Mouse (Mus musculus): ENCODE measurements around the gene Cyp26b1.

The Cyp26b1 gene

DNA sequence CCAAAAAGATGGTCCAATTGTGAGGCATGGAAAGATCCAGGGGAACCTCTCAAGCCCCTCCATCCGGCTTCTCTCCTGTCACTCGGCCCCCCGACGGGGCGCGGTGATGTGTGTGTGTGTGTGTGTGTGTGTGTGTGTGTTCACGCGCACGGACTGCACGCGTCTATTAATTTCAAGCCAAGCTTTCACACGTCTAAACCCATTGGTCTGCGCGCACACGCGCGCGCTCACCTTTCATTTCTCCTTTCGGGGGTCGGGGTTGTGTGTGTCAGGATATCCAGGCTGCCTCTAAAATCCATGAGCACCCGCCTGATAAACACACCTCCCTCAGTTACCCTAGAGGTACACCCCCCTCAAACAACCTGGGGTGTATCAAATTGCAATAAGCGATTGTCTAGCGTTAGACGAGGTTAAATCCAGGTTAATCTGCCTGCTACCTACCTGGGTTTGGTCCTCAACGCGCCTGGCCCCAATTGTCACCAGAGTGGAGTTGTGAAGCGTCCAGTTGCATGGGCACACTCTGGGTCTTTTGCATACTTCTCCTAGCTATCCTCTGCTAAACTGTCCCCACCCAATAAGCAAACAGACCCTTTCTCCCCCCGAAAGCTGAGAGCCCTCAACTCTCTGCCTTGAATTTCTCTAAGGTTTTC, 7.0 kb downstream of the Cyp26b1 start:
- DNase-seq = peak; percentile 19

DNA sequence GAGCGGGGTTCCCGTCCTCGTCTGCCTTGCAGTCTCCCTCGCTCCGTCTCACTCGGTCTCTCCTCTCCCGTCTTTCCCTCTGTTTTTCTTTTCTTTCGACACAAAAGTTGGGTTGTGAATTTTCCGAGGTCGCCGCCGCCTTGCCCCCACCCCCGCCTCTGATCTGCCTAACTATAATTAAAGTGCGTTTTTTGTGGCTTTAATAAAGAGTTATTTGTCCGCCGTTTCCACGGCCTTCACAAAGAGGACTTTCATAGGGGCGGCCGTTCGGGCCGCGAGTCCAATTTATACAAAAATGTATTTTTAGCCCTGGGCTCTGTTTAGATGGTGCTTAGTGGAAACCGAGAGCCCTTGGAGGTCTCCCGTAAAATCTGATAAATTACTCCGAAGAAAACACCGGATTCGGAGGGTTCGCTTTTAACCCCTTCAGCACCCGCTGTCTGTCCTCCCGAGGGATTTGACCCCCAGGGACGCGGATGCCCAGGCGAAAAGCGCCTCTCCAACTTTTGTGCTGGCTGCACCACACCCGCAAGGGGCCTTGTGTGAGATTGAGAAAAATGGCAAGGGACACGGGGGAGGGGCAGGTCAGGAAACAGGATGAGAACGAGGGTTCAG, 7.9 kb downstream of the Cyp26b1 start:
- DNase-seq = peak; percentile 27

DNA sequence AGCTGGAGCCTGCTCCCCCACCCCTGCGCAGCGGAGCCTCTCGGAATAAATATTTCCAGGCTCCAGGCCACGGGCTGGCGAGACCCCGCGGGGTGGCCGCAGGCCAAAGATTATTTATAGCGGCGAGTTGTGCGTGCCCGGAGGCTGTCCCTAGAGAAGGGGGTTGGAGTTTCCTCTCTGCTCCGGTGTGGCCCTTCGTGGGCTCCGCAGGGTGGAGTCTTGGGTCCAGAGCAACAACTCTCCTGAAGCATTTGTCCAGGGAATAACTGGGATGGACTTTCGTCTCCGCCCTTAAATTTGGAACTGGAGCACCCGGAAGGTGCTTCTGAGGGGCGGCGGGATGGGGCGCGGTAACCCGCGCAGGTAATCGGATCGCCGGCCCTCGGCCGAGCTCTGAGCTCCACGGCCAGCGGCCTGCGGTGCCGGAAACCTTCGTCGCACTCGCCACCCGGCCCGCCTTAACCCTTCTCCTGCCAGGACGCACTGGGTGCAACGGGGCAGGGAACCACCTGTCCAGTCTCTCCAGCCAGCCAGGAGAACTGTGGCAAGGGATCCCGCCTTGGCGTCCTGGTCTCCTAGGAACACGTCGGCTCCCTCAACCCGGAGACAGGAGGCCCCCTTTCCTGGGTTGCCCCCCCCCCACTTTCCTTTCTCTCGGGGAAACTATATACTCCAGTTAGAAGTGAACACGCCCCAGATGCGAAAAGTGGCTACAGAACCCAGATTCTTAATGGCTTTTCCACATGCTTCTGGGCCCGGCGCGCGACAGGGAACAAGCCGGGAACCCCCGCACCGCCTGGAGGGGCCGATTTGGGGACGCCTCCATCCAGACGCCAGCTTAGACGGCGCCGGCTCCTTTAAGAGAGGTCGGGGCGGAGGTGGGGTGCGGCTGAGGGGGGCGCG, 8.7 kb downstream of the Cyp26b1 start:
- peak; percentile 34 for DNase-seq

DNA sequence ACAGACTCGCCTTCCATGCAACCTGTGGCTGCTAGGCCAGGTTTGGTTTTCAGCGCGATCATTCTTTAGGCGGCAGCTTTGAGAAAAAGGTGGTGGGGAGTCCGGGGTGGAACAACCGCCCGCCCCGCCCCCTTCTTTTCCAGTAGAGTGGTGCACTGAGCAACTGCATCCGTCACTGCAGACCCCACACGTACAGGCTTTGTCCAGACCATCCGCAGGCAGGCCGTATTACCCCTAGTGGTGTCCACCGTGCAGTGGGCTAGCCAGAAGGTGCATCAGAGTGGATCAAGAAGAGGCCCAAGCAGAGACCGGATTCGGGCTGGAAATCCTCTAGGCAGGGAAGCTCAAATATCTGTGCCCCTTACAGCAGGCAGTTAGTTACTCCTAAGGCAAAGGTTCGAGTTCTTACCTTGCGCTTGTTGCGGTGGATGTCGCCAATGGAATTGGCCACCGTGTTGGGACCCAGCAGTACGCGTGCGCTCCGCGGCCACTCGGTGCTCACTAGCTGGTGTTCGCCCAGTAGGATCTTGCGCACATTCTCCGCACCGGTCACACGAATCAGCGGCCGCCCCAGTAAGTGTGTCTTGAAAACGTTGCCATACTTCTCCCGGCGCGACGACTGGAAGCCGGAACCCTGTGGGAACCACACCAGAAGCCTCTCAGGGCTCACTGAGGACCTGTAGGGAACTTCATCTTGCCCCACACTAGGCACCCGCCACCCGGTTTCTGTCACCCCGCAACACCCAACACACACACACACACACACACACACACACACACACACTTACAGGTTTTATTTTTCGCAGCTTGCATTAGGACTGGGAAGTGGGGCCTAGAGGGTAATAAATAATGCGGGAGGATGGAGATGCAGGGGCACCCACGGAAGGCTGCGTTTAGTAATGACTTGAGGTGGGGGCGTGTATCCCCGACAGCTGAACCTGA, 9.6 kb downstream of the Cyp26b1 start:
- DNase-seq = peak; percentile 43

DNA sequence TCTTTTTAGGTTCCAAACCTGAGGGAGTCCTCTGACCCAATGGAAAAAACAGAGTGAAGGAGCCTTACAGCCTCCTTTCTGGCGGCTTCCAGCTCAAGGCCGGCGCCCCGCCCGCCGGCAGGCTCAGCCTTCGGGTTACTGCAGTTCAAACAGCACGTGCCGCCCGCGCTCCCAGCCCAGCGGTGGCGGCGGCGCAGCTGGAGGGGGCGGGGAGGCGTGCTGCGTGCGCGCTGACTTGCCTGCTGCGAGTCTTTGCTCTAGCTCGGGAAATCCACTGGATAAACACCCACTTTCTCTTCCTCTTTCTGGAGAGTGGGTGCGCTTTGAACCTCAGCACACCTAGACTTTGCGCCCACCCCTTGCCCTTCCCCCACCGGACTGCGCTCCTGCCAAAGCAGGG, 10.3 kb downstream of the Cyp26b1 start:
- DNase-seq = peak; percentile 72

DNA sequence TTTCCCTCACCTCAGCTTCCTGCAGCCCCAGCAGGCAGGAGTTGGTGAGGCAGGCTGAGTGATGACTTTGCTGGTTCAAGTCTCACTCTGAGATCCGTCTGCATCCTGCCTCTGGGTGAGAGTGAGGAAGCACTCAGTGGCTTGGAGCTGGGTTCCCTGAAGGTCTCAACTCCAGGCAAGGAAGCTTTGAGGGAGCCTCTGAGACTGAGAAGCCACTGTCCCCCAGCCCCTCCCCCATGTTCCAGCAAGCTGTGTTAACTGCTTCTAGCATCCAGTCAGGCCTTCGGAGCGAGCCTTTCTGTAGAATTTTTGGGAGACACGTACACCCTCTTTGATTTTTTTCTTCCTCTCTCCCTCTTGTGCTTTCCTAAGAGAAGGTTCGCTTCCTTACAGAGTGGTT, 10.9 kb downstream of the Cyp26b1 start:
- DNase-seq = no peak

DNA sequence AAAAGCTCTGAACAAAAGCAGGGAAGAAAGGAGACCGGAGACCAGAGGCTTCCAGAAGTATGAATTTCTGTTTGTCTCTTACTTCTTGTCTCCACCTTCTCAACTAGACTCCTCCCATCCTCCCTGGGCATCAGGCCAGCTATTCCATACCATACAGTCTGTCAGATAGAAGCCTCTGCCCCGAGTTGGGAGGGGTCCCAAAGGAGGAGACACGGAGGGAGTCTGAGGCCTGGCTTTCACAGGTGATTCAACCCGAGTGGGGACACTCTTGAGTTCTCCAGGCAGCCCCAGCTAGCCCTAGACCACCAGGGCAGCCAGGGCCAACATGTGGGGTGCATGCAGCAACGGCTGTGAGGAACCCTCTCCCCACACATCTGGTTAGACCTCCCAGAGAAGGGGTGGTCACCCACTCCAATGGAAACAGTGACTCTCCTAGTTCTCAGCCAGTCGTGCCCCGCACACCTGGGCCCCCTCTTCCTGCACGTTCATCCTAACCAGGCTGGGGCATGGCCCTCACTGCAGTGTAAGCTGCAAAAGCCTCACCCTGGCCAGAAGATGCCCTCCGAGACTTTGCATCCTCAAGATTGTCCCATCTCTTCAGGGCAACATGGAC, 11.8 kb downstream of the Cyp26b1 start:
- DNase-seq = peak; percentile 36

DNA sequence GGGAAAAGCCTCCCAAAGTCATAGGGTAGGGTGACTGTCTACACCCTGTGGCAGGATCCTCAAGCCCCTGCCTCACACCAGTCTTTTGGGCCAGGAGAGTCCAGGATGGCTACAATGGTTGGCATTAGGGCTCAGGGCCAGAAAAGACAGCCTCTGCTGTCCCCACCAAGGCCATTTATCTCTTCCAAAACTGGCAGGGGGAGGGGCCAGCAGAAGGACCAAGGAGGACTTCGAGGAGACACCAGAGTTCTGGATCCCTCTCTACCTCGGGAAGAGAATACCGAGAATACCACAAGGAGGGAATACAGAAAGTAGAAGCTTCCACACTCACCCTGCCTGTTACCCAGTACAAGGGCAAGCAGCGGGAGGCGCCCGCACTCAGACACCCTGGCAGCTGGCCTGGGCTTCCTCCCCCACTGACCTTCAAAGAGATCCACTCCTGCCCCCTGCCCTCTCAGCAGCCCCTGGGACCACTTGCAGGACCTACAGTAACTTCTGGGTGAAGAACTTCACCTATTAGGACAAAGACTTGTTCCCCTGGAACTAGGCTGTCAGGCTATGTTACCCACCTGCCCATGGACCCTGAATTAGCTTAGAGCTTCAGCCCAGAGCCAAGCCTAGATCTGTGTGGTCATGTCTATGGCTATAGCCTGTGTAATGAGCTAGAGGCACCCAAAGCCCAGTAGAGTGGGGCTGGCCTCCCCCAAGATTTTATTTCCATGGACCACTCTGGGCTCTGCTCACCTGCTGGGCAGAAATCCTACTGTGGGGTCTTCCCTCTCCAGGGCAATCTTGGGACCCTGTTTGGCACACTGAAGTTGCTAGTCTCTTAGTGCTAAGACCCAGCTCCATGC, 12.5 kb downstream of the Cyp26b1 start:
- no peak for DNase-seq

DNA sequence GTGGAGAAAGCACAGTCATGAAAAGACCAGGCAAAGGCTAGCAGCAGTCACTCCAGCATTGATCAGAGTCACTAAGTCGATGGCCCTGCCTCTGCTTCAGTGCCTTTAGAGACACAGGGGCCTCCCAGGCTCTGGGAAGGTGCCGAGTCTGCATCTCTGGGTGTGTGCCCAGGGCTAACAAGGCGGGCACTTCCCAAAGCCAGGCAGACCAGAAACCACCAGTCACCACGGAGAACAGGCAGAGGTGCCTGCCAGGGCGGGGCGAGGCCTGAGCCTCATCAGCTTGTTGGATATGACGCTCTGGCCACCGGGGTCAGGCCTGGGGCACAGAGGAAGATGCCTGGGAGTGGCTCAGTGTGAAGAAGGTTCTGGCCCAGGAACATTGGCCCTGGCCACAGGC, 14.2 kb downstream of the Cyp26b1 start:
- no peak for DNase-seq

DNA sequence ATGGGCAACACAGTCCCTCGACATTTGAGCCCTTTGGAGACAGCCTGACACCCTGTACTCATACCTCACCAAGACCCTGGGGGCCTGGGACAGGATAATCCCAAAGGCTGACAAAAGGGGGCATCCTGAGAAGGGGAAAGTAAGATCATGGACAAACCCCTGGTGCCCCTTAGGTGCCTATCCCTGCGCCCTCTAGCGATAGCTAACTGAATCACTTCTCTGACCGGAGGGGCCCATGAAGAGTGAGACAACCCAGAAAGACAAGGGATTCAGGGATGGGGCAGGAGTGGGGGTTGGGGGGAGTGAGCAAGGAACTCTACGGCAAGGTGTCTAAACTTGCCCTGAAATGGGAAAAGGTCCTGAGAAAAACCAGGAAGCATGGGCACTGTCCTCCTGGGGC, 14.8 kb downstream of the Cyp26b1 start:
- DNase-seq = peak; percentile 68

DNA sequence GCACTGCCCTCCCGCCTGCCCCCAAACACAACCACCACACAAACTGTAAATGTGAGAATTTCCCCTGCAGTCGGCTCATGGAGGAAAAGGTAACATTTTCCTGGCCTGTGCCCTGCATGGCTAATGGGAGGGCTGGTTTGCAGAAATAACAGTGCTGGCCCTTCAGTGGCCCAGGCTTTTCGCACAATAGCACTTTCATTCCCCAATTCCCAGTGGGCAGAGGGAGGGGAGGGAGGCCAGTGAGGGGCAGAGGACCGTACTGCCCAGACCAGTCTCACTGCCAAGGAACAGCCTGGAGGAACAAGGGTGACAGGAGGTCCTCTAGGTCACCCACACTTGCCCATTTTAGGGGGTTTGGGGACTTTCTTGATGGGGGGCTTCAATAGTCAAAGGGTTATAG, 15.8 kb downstream of the Cyp26b1 start:
- DNase-seq = no peak

DNA sequence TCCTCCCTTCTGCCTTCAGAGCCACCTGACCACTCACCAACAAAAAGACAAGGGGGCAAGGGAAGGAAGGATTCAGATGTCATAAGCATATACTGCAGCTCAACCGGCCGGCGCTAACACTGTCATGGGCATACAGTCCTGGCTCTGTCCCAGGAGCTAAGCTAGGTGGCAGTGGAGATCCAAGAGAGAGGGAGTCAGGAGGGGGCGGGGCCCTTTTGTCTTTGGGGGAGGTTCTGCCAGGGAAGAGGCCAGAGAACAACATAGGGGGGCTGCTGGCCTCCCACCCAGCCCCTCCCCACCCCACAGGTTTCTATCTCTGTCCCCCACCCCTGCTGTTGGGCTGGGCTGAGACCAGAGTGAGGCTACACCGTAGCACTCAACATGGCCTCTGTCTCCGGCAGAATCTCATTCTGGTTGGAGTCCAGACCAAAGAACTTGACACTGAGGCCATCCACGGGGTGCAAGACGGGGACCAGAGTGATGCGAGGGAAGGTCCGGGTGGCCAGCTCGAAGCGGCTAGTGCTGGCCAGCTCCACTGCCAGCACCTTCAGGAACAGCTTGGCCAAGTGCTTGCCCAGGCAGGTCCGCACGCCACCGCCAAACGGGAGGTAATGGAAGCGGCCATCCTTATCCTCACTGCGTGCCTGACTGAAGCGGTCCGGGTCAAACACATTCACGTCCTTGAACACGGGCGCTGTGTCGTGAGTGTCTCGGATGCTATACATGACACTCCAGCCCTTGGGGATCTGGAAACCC, 19.6 kb downstream of the Cyp26b1 start:
- peak; percentile 77 for DNase-seq

DNA sequence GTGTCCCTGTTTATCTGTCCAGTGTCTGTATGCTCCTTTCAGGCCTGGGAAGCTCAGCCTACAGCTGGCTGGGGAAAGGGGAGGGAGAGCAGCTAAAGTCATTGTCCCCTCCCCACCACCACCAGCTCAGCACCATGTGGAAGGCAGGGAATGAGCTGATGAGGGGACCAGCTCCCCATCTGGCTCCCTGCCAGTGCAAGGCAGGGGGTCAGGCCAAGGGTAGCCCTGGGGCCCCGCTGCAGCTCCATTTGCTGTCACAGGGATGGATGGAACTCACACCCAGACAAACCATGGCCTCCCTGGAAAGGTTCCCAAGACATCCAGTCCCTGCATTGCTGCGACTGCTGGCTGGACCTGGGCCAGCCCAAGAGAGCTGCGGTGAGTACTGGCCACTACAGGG, 23.7 kb downstream of the Cyp26b1 start:
- peak; percentile 58 for DNase-seq

DNA sequence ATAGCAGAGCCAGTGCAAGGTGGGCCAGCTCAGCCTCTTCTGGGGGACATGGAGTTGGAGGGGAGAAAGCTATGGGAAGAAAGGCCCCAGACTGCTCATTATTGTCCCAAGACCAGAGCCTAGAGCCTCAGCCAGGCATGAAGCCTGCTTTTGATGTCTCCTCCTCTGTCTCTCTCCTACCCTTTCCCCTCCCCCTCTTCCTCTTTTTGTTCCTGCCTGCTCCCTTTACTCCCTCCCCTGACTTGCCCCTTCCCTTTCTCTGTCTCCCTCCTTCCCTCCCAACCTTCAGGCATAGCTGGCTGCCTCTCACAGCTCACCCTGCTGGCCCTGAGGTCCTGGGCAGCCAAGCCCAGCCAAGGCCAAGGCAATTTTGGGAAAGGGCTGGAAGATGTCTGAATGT, 24.1 kb downstream of the Cyp26b1 start:
- DNase-seq = peak; percentile 41

DNA sequence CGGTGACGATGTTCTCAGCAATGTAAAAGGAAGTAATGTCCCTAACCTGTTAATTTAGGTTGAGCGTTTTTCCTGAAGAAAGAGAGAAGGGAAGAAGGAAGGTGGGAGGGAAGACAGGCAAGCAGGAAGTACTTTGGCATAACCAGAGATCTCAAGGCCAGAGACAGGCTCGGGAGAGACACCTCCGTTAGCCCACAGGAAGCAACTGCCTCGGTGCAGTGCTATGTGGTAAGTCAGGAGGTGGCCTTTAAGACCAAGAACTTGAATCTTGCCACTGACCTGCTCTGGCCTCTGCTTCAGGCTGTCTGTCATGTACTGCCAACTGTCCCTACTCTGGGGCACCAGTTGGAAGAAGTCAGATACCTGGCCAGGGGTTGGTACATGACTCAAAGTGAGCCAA, 24.8 kb downstream of the Cyp26b1 start:
- DNase-seq = no peak

DNA sequence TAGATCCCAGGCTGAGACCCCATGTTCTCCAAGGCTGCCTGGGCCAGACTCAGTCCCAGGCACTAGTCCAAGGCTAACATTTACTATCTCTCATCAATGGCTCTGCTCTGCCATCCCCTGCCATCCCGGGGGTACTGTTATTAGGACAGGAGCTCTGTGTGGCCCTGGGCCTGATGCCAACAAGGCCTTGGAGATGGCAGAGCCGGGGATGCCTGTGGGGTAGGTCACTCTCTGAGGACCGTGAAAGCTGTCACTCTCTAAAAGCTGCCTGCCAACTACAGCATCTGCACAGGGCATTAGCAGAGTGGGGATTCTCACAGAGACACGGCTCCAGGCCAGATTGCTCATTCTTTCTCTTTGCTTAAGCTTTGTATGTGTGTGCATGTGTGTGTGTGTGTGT, 26.0 kb downstream of the Cyp26b1 start:
- peak; percentile 42 for DNase-seq

DNA sequence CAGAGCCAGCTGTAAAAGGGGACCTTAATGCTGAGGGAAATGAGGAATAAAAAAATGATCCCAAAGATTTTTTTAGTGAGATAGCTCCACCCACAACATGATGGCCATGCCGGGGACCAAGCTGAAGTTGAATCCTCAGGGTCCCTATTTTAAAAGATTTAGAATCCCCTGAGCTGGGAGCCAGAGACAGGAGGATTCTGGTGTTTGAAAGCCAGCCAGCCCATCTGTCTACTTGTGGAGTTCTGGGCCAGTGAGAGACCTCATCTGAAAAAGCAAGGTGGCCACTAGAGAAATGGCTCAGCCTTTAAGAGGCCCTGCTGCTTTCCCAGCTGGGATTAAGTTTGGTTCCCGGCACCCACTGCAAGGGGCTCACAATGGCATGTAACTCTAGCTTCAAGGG, 26.9 kb downstream of the Cyp26b1 start:
- DNase-seq = no peak

DNA sequence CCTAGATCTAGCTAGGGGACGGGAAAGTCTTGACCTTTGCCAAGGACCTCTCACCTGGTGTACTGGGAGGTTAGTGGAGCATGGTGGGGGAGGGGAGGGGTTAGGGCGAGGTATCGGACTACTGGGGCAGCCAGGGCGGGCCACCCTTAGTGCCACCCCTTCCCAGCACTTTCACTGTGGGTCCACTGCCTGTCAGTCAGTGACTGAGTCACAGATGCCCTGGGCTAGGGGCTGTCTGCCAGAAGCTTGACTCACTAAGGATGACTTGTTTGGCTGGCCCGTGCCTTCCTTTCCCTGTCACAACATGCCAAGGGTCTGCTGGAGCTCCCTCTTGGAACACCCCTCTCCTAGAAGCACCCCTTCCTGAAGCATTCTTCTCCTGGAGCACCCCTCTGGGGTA, 28.5 kb downstream of the Cyp26b1 start:
- DNase-seq = no peak

DNA sequence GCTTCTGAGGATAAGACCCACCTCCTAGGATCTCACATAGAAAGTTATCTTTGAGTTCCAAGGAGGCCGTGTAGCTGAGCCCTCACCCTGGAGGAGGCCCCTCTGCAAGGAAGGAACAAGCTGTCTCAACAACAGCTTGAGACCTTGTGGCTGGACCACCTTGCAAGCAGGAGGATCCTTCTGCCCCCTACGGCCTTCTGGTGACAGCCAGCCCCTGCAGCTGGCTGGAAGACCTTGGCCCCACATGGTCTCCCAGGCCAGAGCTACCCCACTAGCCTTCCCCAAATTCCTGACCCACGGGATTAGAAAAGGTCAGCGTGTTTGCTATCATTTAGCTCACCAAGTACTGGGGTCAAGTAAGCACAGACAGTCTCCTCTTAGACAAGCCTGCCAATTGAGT, 30.8 kb downstream of the Cyp26b1 start:
- DNase-seq = no peak

DNA sequence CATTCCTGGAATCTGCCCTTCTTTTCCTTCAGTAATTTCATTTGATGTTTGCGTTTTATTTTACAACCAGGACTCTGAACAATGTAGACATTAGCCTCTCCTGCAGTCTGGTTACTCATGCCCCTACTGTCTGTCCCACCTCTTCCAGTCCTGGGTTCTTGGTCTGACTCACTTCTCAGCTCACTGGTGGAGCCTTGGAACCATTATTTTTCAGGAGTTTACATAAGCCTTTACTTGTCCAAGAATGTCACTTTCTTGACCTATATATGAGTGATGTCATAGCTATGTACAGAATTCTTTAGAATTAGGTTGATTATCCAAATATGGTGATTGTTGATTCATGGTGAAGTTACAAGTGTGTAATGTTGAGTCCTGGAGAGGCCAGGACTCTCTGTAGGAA, 32.5 kb downstream of the Cyp26b1 start:
- DNase-seq = no peak
